Mouse (Mus musculus): Measurements from ENCODE around the gene Dab1.

DNA sequence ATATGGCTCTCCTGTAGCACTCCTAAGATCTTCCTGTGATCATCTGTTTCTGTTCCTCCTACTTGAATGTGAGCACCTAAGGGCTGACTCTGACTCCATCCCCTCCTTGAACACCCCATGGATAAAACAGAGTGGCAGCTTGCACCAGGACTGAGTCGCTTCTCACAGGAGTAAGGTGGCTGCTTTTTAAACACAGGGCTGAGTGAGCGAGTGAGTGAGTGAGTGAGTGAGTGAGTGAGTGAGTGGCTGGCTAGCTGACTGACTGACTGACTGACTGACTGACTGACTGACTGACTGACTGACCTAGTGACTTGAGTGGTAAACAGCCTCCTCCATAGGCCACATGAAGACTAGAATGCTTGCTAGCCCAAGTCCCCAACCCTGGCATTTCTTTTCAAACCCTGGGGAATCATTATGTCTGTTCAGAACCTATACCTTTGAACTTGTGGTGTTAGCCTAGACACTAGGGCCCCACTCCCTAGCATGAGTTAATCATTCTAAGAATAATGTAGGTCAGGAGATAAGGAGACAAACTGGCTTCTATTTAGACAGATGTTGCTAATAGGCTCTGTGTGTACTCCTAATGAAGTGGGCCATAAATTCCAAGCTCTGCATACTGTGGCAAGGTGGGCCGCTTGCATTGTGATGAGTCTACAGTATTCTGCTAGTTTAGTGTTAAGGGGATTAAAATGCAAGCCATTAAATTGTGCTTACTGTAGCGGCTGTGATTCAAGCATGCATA is 910.9 kb downstream of the Dab1 start:
- TF ChIP-seq POLR2A (IDR thresholded peaks at IDR 0.05; ENCODE audit: insufficient read depth, low read depth, low read length) (no peak), CTCF (IDR thresholded peaks at IDR 0.05; ENCODE audit: insufficient read depth, low read depth, low read length) (no peak)

Measured in olfactory bulb, adult 2 months (tissue).